ENCODE assay signal across 8 mouse cellular contexts in genomic region chr10:79853860-79854795, GRCm38 (mm10). TPM values are rescaled to one million over a fixed set of nuclear protein-coding genes. Genes with fewer than 3 reads are reported as not detected.
DNase-seq lines count a peak whose midpoint lies in the region; ATAC-seq and TF ChIP-seq lines count a peak whose summit lies in the region.

Gene Ptbp1, plus strand, starts transcription at chr10:79854427.

- no peaks in the 10 kb centered on the region for H3K27me3 ChIP-seq in kidney, embryonic 14.5 days (ENCODE audit: control insufficient read depth, insufficient read depth, low read length)
- H3K27me3 ChIP-seq in limb, embryonic 15.5 days: no peaks in the 10 kb centered on the region

- WGBS in kidney, embryonic 14.5 days: under 1% methylated on average over 75 of the region's 75 CpGs
- WGBS in limb, embryonic 15.5 days: under 1% methylated on average over 75 of the region's 75 CpGs

- peaks cover 39% of the 10 kb centered on the region for H3K4me1 ChIP-seq in bone marrow macrophage, adult 2 months (ENCODE audit: control insufficient read depth, insufficient read depth, low read length)
- H3K4me1 ChIP-seq in embryonic fibroblast, embryonic 13.5 days (ENCODE audit: control insufficient read depth, insufficient read depth, low read length): peaks cover 13% of the 10 kb centered on the region; the same call in 1 of the 2 replicates
- H3K4me1 ChIP-seq in kidney, embryonic 14.5 days (ENCODE audit: control insufficient read depth, insufficient read depth, low read length): peaks cover 46% of the 10 kb centered on the region
- H3K4me1 ChIP-seq in limb, embryonic 15.5 days: peaks cover 50% of the 10 kb centered on the region

- peak within 1 kb of the TSS; percentile 97 for H3K27ac ChIP-seq in bone marrow macrophage, adult 2 months (ENCODE audit: insufficient read depth, low read depth, low read length)
- peak within 1 kb of the TSS; percentile 96 for H3K27ac ChIP-seq in embryonic fibroblast, embryonic 13.5 days (ENCODE audit: insufficient read depth, low read length)
- H3K27ac ChIP-seq in kidney, embryonic 14.5 days (ENCODE audit: low read depth, low read length): peak within 1 kb of the TSS; percentile 100
- H3K27ac ChIP-seq in limb, embryonic 15.5 days: peak within 1 kb of the TSS; percentile 100

- peak within 1 kb of the TSS; percentile 100 for H3K9ac ChIP-seq in kidney, embryonic 14.5 days (ENCODE audit: low read depth, low read length)
- H3K9ac ChIP-seq in limb, embryonic 15.5 days: peak within 1 kb of the TSS; percentile 95

- peaks cover 31% of the 10 kb centered on the region for H3K36me3 ChIP-seq in kidney, embryonic 14.5 days (ENCODE audit: control insufficient read depth, insufficient read depth, low read length)
- H3K36me3 ChIP-seq in limb, embryonic 15.5 days: peaks cover 24% of the 10 kb centered on the region

- peak within 1 kb of the TSS; percentile 94 for H3K4me3 ChIP-seq in bone marrow macrophage, adult 2 months (ENCODE audit: insufficient read depth, low read length)
- peak within 1 kb of the TSS; percentile 97 for H3K4me3 ChIP-seq in embryonic fibroblast, embryonic 13.5 days (ENCODE audit: insufficient read depth, low read length)
- peak within 1 kb of the TSS; percentile 100 for H3K4me3 ChIP-seq in kidney, embryonic 14.5 days (ENCODE audit: low read length)
- peak within 1 kb of the TSS; percentile 96 for H3K4me3 ChIP-seq in limb, embryonic 15.5 days

- DNase-seq in A20 (ENCODE audit: low read depth, low spot score): peak; percentile 100
- DNase-seq in heart, adult 9 months (ENCODE audit: low spot score in 2 of 2): peak; percentile 99
- peak; percentile 96 to 97 for DNase-seq in monocyte, adult 2 months (ENCODE audit: low read depth in 1 of 2, low spot score in 2 of 2)
- peak; percentile 99 to 100 for DNase-seq in spleen, postnatal 36 days (ENCODE audit: low spot score in 2 of 2)

- H3K9me3 ChIP-seq in kidney, embryonic 14.5 days (ENCODE audit: control insufficient read depth, low read length): no peaks in the 10 kb centered on the region
- no peaks in the 10 kb centered on the region for H3K9me3 ChIP-seq in limb, embryonic 15.5 days

- peak; percentile 92 for ATAC-seq in kidney, embryonic 14.5 days (ENCODE audit: low FRiP score, low TSS enrichment)
- ATAC-seq in limb, embryonic 15.5 days (ENCODE audit: insufficient number of reproducible peaks, low FRiP score, low TSS enrichment, low read depth): peak; percentile 93

- TF ChIP-seq CTCF in bone marrow macrophage, adult 2 months (IDR thresholded peaks at IDR 0.05; ENCODE audit: low read depth, low read length): no peak
- no peak for TF ChIP-seq CTCF in embryonic fibroblast, embryonic 13.5 days (IDR thresholded peaks at IDR 0.05; ENCODE audit: borderline replicate concordance, insufficient read depth, low read length)

- peak; percentile 63; the same call in 1 of the 2 replicates for TF ChIP-seq POLR2A in bone marrow macrophage, adult 2 months (IDR thresholded peaks at IDR 0.05; ENCODE audit: borderline replicate concordance, low read depth, low read length)
- TF ChIP-seq POLR2A in embryonic fibroblast, embryonic 13.5 days (IDR thresholded peaks at IDR 0.05; ENCODE audit: low read depth, low read length): peak; percentile 100

- H3K4me2 ChIP-seq in kidney, embryonic 14.5 days (replicated peaks; ENCODE audit: low read depth, low read length): peak within 1 kb of the TSS; percentile 100
- peak within 1 kb of the TSS; percentile 82 for H3K4me2 ChIP-seq in limb, embryonic 15.5 days

RNA-seq across cellular contexts. Expression of gene Ptbp1, which starts in this region (rescaled TPM):
- polyA plus RNA-seq in bone marrow macrophage, adult 2 months (2012; ENCODE audit: insufficient read depth, insufficient read length, missing spikeins): 129 and 141 TPM in 2 replicates
- polyA plus RNA-seq in embryonic fibroblast, embryonic 13.5 days (2011; ENCODE audit: insufficient read length, low read depth, missing spikeins): 351 and 422 TPM in 2 replicates
- polyA plus RNA-seq in kidney, embryonic 14.5 days (2014; fragmentation: Nextera tagmentation; extraction: Ambion mirVana): 279 and 333 TPM in 2 replicates
- 301 and 303 TPM in 2 replicates for polyA plus RNA-seq in limb, embryonic 15.5 days (2015; fragmentation: Nextera tagmentation; extraction: Ambion mirVana)

Comparison
In these comparisons a context has a peak if more than half of its experiments do, and no peak if none do; other contexts are left out.
1. Peak in every context shown above with its lines: DNase-seq, ATAC-seq, H3K4me3 ChIP-seq and H3K27ac ChIP-seq.